Mouse (Mus musculus) testis, adult 2 months (tissue): Measurements from ENCODE around the gene Dennd2a. TPM values are rescaled to one million over a fixed set of nuclear protein-coding genes. Genes with fewer than 3 reads are reported as not detected.

Experiments
- H3K27ac ChIP-seq: fragments of 200-500 bp; 2 replicates; pipeline ENCODE4 v1.5.1; 2012; ENCODE audit warnings: low read depth, low read length; ENCODE audit not compliant: control insufficient read depth, insufficient read depth
- H3K27me3 ChIP-seq: fragments of 200-500 bp; 2 replicates; pipeline ENCODE4 v1.6.1; 2012; ENCODE audit warnings: mild to moderate bottlenecking, low read length, moderate library complexity; ENCODE audit not compliant: control insufficient read depth, insufficient read depth
- H3K36me3 ChIP-seq: fragments of 200-500 bp; 2 replicates; pipeline ENCODE4 v1.6.1; 2012; ENCODE audit warnings: mild to moderate bottlenecking, low read length; ENCODE audit not compliant: control insufficient read depth, insufficient read depth
- H3K4me1 ChIP-seq: fragments of 200-500 bp; 2 replicates; pipeline ENCODE4 v1.6.1; 2012; ENCODE audit warnings: low read length; ENCODE audit not compliant: control insufficient read depth, insufficient read depth
- H3K4me3 ChIP-seq: fragments of 200-500 bp; 2 replicates; pipeline ENCODE4 v1.5.1; 2012; ENCODE audit warnings: low read depth, mild to moderate bottlenecking, low read length, moderate library complexity, mixed read lengths; ENCODE audit not compliant: control insufficient read depth
- CTCF ChIP-seq: fragments of 200-500 bp; IDR thresholded peaks from 2 replicates; pipeline ENCODE4 v1.5.1; 2012; ENCODE audit warnings: low read depth, mild to moderate bottlenecking, inconsistent platforms, low read length, moderate library complexity; ENCODE audit not compliant: control insufficient read depth, insufficient read depth, insufficient replicate concordance
- POLR2A ChIP-seq: fragments of 200-500 bp; IDR thresholded peaks from 2 replicates; pipeline ENCODE4 v1.6.1; 2012; ENCODE audit warnings: low read depth, mild to moderate bottlenecking, inconsistent platforms, low read length, moderate library complexity; ENCODE audit not compliant: control insufficient read depth
- polyA plus RNA-seq: library from polyadenylated mRNA; depleted of rRNA; stranded (reverse); fragments of >200 nt; gene quantifications from 2 replicates; pipeline ENCODE4 v1.2.3, GENCODE M21; 2012; rRNA removed

Gene Dennd2a
- polyA plus RNA-seq = 9.5 and 10.0 TPM in 2 replicates

DNA sequence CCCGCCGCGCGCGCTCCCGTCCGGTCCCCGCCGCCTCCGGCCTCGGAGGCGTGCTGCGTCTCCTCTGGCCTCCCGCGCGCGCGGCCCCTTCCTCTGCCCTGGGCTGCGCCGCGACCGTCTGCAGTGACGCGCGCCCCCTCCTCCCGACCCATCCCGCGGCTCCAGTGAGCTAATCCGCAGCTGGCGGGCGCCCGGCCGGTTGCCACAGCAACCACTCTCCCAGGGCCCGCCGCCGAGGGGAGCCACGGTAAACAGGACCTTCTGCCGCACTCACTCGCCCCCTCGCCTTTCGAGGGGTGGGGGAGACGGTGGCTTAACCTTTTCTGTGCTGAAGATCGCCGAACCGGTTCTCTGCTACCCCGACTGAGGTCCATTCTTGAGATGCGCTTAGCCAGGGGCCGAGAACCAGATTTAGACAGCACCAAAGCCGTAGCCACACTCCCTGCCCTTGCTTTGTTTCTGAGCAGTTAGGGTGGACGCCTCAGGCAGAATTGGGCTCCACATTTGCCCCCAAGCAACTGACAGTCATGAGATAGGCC, at the start of gene Dennd2a:
TSS of gene Dennd2a (minus strand) at position 145 of the 539 bp plus-strand sequence.
- H3K36me3 ChIP-seq = no peaks in the 10 kb centered on the region
- TF ChIP-seq CTCF (no peak), POLR2A (peak; percentile 62)
- no peaks in the 10 kb centered on the region for H3K27me3 ChIP-seq
- peak within 1 kb of the TSS; percentile 93 for H3K4me3 ChIP-seq
- H3K4me1 ChIP-seq = peaks cover 12% of the 10 kb centered on the region
- H3K27ac ChIP-seq = peak within 1 kb of the TSS; percentile 79

GRCm38 (mm10) chr6:39607365-39607764, 49.7 kb upstream of the Dennd2a start:
- no peak overlapping the region for H3K4me3 ChIP-seq
- H3K4me1 ChIP-seq = no peaks in the 10 kb centered on the region
- no peak overlapping the region for H3K27ac ChIP-seq
- H3K27me3 ChIP-seq = no peaks in the 10 kb centered on the region
- TF ChIP-seq POLR2A (no peak), CTCF (no peak)
- H3K36me3 ChIP-seq = no peaks in the 10 kb centered on the region; the same call in 1 of the 2 replicates

DNA sequence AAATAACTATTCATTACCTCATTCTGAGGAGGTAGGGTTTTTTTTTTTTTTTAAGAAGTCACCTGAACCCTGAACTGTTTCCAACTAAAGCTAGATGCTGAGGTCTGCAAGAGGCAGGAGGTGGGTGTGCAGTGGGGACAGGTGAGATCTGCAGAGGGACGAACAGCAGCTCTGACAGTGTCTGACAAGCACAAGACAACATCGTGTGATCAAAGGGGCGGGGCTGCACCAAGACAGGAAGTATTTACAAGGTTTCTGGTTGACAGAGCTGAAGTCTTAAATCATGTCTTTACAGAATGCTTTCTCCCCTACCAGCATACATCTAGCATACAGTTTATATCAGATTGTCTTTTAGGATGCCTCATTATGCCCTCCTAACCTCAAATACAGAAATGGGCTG, 49.2 kb upstream of the Dennd2a start:
- no peak overlapping the region for H3K27ac ChIP-seq
- no peak overlapping the region for H3K4me3 ChIP-seq
- no peaks in the 10 kb centered on the region for H3K27me3 ChIP-seq
- no peaks in the 10 kb centered on the region; the same call in 1 of the 2 replicates for H3K36me3 ChIP-seq
- H3K4me1 ChIP-seq = no peaks in the 10 kb centered on the region
- no peak for TF ChIP-seq POLR2A

- no peak for TF ChIP-seq CTCF
- TF ChIP-seq POLR2A = no peak
- no peak overlapping the region for H3K27ac ChIP-seq
Observed at GRCm38 (mm10) chr6:39606056-39606455, 48.4 kb upstream of the Dennd2a start.

GRCm38 (mm10) chr6:39604565-39604964, 46.9 kb upstream of the Dennd2a start:
- Histone ChIP-seq H3K27me3 (no peaks in the 10 kb centered on the region), H3K27ac (no peak overlapping the region), H3K36me3 (no peaks in the 10 kb centered on the region), H3K4me3 (no peak overlapping the region), H3K4me1 (no peaks in the 10 kb centered on the region)
- TF ChIP-seq POLR2A (no peak), CTCF (no peak)

More at GRCm38 (mm10) chr6:39606056-39606455, 48.4 kb upstream of the Dennd2a start:
- Histone ChIP-seq H3K4me3 (no peak overlapping the region), H3K4me1 (no peaks in the 10 kb centered on the region), H3K27me3 (no peaks in the 10 kb centered on the region), H3K36me3 (no peaks in the 10 kb centered on the region)

GRCm38 (mm10) chr6:39601828-39602227, 44.2 kb upstream of the Dennd2a start:
- H3K36me3 ChIP-seq = peaks cover 2% of the 10 kb centered on the region; the same call in 1 of the 2 replicates
- H3K27me3 ChIP-seq = no peaks in the 10 kb centered on the region
- no peak overlapping the region for H3K4me3 ChIP-seq
- no peak overlapping the region for H3K27ac ChIP-seq
- no peaks in the 10 kb centered on the region for H3K4me1 ChIP-seq
- TF ChIP-seq POLR2A (no peak), CTCF (no peak)

DNA sequence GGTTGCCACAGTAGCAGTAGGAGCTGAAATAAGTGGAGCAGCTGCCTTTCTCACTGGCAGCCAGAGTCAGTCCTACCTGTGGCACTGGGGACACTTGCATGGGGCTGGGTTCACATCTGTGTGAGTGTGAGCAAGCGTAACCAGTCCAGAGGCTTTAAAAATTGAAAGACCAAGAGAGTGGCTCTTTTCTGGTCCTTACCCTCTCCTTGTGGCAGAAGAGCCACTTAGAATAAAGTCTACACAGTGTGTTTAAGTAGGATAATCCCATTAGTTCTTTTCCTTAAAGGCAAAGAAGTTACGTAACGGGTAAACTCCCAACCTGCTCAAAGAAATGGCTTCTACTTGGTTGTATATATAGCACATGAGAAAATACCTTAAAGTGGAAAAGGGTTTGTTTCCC, 43.2 kb upstream of the Dennd2a start:
- no peak overlapping the region for H3K27ac ChIP-seq
- no peak overlapping the region for H3K4me3 ChIP-seq
- peaks cover 2% of the 10 kb centered on the region; the same call in 1 of the 2 replicates for H3K36me3 ChIP-seq

More for the DNA sequence above, 43.2 kb upstream of the Dennd2a start:
- no peaks in the 10 kb centered on the region for H3K27me3 ChIP-seq
- TF ChIP-seq CTCF (no peak), POLR2A (no peak)
- no peaks in the 10 kb centered on the region for H3K4me1 ChIP-seq
